Mouse (Mus musculus) frontal cortex, adult (tissue): Measurements from ENCODE around the gene Slc12a4.
A peak's percentile ranks its signal among the peaks of the same experiment; 100 is the strongest.

ENCODE experiments used
- ATAC-seq: cut with Nextera tagmentation; 2 replicates; pipeline ENCODE4 v1.9.2; 2017; ENCODE audit warnings: mild to moderate bottlenecking, moderate library complexity, mixed read lengths; ENCODE audit not compliant: low TSS enrichment

Slc12a4 gene

DNA sequence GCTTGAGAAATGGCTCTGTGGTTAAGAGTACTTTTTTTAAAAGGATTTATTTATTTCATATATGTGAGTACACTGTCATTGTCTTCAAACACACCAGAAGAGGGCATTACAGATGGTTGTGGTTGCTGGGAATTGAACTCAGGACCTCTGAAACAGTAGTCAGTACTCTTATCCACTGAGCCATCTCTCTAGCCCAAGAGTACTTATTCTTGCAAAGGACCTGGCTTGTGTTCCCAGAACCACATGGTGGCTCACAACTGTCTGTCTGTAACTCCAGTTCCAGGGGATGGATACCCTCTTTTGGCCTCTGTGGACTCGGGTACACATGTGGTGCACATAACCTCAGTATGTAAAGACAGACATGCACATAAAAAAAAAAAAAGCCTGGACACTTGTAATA lies 3.5 kb upstream of the Slc12a4 start:
- no peak for ATAC-seq

DNA sequence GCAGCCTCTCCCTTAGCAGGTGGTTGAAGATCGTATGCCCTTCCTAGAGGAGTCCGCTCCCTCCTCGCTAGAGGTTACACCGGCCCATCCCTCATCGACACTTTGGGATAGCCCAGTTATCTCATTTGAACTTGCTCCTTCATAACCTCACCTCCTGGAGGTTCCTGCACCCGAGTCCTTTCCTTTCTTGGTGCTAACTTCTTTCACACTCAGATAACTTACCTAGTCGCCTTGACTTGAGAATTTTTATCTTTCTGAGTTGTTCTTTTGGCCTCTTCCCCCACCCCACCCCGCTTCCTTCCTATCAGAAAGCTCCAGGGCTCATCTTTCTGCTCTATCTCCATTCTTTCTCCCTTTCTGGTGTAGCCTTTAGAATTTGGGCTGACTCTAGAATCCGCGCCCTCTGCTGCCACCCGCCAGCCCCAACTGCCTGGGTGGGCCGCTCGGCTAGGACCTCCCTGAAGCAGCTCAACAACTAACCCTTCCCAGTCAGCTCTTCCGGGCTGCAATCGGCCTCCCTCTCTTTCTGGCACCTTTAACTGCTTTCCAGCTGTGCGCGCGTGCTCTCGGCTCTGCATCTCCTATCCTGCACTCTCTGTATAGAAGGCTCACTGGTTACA lies 905 bp upstream of the Slc12a4 start:
- ATAC-seq = no peak

DNA sequence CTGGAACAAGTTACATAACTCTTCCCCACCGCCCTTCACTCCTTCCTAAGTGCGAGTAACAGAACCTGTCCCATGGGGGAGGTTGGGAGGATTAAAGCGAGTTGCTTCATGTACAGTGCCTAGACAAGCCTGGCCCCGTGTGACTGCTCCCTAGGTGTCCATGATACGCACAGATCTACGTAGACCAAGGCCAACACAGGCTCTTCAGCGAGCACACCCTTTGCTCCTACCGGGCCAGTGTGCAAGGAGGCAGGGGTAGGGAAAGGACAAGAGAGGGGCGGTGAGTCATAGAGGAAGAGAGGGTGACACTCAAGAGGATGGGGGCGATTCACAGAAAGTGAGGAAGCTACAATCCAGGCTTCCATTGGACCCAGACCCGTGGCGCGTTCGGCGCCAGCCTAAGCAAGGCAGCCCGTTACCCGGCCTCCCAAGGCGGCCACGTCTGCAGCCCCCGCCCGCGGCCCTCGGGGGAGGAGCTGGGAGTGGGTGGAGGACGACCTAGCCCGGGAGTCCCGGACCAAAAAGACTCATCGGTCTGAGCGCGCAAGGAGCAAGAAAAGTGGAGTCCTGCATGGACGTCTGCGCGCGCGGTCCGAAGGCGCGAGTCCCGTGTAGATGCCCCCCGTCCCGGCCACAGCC lies 512 bp downstream of the Slc12a4 start:
- ATAC-seq = peak; percentile 27; the same call in 1 of the 2 replicates

DNA sequence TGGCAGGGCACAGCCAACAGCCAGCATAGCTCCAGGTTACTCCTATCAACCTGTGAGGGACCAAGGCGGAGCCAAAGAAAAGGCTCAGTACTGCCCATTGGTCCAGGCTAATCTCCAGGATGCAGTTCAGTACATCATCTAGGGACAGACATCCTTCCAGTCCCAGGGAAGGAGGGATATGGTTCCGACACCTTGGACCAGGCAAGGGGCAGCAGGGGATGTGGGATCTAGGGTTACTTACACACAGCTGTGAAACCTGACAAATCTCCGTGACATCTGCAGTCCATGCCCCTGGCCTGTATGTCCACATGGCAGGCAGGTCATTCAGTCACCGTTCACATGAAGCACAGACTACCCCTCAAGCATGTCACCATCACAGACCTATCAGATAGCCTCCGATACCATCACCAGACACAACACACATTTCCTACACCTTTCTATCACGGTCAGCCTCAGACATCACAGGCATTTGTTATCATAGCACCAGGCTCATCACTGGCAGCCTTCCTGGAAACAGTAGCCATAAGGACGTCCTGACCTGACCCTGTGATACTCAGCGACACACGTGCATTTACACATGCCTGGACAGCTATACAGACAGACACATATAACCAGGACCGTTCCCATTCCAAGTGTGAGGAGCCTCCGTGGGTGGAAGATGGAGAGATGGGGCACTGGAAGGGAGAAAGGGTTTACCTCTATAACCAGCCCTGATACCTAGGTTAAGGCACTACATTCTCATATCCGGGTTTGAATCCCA lies 1.2 kb downstream of the Slc12a4 start:
- no peak for ATAC-seq

DNA sequence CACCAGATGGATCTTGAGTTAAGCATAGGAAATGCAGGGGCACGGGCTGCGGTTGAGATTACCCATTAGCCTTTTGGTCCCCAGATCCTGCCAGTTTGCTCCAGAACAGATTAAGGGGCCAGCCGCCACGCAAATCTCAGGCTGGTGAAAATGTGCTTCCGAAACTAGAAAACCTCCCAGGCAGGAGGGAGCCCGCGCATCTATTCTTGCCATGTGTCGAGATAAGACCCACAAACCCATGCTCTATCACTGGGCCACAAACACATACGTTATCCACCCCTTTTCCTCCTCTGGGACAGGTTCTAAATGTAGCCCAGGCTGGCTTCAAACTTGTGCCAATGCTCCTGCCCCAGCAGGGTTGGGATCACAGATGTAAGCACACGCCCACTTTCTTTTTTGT lies 4.4 kb downstream of the Slc12a4 start:
- no peak for ATAC-seq

DNA sequence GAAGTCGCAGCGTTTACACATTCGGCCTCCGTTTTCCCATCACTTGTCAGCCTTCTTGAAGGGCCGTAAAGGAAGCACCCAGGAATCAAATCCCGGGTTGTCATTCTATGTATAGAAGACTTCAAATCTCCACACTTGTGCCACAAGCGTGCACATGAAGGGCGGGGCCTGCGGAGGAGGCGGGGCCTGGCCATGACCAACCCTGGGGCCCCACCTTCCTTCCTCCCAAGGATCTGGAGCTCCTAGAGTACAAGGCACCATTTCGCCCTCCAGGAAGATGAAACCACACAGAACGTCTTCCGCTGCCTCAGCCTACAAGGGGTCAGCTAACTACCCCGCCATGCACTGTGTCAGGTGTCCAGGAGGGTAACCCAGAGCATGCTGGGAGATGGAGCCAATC lies 4.8 kb downstream of the Slc12a4 start:
- no peak for ATAC-seq

DNA sequence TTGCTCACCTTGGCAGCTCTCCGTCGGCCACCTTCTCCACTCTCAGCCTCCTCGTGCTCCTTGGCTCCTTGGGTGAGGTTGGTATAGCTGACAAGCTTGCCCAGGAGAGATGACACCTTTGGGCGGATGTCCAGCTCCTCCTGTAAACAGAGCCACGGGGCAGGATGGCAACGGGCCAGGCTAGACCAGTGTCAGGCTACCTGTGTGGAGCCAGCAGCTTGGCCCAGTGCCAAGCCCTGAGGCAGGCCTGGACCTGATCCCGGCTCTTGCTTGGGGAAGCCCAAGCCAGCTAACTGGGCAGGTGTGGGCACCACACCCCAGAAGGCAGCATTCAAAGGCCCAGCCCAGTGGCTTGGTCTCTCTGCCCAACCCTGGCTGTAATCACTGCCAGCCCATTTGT lies 6.5 kb downstream of the Slc12a4 start:
- 0 out of 2 replicates have a peak, but pooled peaks have one; percentile 41 for ATAC-seq

DNA sequence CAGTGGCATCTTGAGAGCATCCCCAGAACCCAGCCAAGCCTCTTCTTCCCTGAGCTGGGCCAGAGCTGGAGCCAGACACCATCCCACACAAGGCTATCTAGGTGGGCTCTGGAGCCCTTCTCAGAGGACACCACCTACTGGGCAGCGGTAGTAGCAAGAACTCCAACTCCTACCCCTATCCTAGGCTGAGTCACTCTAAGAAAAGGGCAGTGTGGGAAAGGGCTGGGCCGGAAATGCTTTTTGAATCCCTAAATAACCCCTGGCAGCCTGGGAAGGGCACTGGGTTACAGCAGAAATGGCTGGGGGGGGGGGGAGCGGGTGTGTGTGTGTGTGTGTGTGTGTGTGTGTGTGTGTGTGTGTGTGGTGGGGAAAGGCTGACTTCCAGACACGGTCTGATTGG lies 8.1 kb downstream of the Slc12a4 start:
- 0 out of 2 replicates have a peak, but pooled peaks have one; percentile 31 for ATAC-seq

DNA sequence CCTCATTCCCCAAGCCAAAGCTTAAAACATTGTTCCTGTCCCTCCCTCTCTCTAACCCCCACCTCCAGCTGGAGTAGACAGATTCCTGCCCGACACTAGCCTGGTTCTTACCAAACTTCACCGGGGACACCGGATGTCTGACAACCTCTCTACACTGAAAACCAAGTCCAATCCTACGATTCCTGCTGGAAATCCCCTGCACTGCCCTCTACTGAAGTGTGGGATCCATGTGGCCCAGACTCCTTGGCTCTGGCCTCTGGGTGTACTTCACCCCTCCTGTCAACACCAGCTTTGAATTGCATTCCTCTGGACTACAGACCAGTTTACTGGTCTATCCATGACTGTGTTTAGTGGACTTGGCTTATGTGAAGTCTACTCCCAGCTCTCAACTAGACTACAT lies 9.3 kb downstream of the Slc12a4 start:
- no peak for ATAC-seq

DNA sequence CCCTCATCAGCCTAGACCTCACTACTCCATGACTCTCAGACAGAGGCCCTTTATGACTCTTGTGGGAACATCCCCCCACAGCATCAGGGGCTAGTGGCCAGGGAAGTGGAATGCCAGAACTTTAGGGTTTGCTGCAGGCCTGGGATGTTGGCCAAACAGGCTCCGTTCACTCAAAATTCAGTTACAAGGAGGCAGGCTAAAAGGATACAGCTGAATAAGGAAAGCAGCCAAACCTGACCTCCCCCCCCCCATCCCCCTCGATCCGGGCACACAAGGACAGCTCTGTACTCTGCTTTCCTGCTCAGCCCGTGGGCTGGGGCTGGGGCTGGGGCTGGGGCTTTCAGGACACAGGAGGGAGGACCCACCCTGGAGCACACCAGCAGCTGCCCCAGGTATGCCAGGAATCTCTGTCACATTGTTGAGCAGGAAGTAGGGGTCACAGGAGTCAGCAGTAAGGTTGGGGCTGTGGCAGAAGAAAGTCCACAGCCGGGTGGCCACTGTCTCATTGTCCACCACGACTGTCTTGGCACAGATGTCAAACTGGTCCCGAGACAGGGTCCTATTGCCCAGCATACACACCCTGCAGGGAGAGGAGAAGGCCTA lies 14.7 kb downstream of the Slc12a4 start:
- ATAC-seq = peak; percentile 56

DNA sequence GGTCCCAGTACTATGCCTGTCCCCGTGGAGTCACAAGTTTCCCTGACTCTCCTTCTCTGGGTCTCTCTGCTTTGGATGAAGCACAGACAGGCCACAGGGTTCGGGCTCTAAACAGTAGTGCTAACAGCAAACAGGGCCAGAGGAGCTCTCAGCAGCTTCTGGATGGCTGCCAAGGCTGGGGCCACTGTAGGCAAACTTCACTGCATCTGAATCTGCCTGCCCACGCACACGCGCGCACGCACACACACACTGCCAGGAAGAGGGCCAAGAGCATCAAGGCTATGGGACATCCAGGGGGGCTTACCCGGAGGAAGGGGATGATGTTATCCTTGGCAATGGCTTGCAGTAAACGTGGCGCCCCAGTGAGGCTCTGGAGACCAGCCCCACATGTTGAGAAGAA lies 16.5 kb downstream of the Slc12a4 start:
- ATAC-seq = no peak

DNA sequence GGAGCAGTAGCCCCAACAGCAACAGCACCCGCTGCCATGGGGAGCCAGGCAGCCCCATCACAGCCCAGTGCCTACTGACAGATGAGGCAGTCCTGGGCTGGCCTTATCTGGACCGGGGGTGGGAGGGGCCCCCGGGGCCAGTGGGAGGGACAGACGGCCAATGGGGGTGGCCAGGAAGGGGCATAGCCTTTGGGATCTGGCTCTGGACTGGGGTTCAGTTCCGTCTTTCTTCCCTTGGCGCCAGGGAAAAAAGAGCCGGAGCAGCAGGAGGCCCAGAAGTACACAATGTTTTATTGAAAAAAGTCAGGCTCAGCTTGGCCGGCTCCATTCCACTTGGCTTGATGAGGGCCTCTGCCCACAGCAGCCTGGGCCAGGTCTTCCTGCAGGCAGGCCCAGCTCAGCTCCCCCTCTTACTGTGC lies 22.6 kb downstream of the Slc12a4 start, which contains the start of gene Lcat:
Gene Lcat, minus strand, starts transcription at position 62 of the 419 bp plus-strand sequence.
- ATAC-seq = peak; percentile 38; the same call in 1 of the 2 replicates

DNA sequence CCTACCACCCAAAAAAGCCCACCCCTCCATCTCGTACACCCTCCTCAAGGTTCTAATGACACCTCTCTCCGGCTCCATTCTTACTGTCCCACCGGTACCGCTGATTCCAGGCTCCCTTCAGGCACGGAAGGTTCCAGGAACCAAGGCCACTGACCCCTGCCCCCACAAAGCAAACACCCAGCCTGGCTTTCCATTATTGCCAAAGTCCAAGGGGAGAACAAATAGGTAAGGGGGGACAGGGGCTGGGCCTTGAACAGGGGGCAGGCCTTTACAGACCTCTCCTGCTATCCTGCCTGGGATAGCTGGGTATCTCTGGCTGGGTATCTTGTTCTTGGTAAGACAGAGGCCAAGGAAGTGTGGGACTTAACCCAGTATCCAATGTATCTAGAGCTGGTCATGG lies 23.4 kb downstream of the Slc12a4 start:
- no peak for ATAC-seq

DNA sequence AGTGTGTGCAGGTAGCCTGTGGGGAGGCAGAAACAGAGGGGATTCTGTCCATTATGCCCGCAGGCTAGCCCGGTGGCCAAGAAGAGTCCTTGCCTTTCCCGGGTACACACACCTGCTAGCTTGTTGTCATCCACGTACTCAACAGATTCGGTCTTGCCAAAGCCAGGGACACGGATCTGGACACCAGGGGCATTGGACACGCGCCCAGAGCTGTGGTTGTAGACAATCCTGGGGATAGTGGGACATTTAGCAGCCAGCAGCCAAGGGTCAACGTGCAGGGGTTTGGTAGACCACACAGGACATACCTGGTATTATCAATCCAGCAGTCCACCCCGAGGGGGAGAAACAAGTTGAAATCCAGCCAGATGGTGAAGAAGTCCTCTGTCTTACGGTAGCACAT lies 23.9 kb downstream of the Slc12a4 start:
- ATAC-seq = no peak

DNA sequence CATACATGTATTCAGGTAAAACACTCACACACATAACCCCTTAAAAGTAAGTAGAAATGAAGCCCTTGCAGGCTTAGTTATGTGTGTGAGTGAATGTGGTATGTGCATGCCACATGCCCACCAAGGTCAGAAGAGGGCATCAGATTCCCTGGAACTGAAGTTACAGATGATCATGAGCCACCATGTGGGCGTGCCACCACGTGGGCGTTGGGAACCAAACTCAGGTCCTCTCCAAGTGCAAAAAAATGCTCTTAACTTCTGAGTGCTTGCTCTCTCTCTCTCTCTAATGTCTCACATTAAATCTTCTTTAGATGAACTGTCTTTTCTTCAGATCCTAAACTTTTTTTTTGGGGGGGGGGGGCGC lies 27.6 kb downstream of the Slc12a4 start, which contains the start of gene Psmb10:
Gene Psmb10, minus strand, starts transcription at position 139 of the 364 bp plus-strand sequence.
- ATAC-seq = 0 out of 2 replicates have a peak, but pooled peaks have one; percentile 1

DNA sequence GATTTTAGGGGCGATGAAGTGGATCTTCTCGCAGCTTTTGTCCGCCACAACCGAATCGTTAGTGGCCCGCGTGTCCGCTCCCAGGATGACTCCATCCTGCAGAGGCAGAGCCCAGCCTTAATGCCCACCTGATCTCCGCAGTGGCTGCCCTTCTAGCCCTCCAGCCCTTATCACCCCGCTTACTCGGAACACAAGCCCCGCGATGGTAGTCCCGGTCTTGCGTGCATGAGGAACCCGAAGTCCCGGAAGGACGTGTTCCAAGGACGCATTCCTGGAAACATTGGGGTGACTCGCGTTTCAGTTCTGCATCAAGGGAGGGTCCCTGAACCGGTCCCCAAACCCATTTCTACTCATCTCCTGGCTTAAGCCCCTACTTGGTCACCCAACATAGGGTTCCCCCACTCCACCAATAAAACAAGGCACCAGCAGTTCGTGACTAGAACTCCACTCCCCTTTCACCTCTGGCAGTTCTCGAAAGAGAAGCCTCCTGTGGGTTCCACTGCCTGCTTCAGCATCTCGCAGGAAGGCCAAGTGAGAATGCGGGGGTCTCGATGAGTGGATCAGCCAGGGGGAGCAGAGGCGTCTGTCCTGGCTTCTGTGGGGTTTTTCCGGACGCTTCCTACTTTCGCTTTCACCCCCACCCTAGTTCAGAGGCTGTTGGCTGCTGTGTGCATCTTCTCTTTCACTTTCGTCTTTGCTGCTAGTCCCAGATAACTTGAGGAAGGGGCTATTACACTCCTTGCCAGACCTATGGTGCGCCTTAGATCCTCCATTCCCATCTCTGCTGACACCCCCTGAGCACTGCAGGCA lies 28.2 kb downstream of the Slc12a4 start:
- ATAC-seq = peak; percentile 31

DNA sequence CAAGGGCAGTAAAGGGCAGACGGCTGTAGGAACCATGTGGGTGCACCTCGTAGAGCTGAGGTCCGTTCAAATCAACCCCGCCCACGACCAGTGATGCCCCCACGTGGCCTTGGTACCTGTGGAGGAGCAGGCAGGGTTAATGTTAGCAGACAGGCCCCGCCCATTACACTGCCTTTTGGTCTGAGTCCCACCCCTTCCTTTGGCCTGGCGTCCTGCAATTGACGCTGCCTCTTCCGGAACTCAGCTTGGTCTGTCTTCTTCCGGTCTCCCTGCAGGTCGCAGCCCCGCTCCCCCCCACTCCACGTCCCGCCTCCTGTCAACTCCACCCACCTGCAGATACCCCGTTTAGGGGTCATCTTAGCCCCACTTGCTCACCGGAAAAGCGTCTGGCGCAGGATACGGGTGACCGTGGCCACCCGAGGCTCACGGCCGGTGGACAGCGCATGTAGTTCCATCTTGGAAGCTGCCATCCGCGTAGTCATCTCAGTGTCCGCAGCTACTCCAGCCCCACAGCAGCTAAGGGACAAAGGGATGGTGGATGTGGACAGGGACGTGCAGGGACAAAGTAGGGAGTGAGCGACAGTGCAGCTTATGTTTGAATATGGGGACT lies 28.9 kb downstream of the Slc12a4 start:
- peak; percentile 82 for ATAC-seq

DNA sequence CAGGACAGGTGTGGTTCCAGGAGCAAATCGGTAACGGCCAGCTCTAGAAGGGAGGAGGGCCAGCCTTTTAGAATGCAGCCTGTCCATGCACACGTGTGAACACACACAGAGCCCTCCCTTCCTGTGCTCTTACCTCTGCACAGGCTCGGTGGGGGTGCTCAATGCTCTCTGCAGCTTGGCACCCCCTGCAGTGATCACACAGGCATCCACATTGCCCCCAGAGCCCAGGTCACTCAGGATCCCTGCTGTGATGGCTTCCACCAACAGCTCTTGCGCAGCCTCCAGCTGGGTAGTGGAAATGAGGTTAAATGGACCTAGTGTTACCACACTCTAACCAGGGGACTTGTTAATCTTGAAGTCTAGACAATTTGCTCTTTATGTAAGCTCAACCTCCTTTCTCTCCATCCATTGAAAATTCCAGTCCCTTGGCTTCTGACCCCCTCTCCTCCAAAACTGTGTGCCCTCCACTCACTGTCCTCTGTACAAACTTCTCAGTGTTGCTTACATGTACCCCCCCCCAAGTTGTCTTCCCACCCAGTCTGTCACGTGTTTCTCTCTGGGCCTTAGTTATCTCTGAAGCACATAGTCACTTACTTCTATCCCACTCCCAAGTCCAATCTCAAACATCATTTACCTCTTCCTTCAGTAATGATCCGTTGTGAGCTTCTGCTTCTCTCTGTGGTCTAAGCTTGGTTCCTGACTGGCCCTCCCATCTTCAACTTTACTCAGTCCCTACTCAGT lies 29.9 kb downstream of the Slc12a4 start:
- ATAC-seq = no peak

DNA sequence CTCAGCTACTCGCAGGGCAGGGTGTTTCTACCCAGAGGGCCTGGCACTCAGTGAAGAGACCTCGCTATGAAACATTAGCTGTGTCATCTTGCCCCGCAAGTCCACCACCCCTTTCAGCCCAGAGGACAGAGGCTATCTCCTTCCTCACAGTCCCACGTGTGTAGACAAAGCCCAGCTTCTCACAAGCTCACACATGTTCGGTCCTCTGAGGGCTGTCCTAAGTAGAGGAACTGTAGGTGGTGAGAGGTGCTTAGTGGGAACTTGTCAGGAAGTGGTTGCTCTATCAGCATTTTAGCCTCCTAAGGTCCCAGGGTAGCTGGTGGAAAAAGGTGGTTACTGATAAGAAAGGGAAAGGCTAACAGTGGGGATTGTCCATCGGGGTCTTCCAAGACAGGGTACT lies 30.8 kb downstream of the Slc12a4 start:
- ATAC-seq = no peak

DNA sequence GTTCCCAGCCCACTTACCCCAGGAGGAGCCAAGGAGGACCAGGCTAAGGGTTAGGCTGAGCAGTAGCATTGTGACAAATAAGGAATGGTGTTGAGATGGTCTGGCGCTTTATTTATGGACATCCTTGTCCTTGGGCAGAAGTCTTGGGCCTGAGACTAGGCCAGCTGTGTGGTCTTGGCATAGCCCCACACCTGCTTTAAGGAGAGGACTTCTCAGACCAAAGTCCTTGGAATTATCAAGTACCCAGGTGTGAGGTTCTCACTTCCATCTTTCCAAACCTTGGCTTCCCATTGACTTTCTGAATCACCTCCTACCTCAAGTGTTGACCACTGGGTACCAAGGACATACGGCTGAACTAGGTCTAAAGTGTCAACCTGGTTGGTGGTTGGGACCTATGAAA lies 32.1 kb downstream of the Slc12a4 start, which contains the start of gene Ctrl:
Gene Ctrl, minus strand, starts transcription at position 101 of the 400 bp plus-strand sequence.
- ATAC-seq = no peak
